Mouse (Mus musculus) heart, adult 18-20 months (tissue): ENCODE results near the gene Apoa5. TPM values are rescaled to one million over a fixed set of nuclear protein-coding genes. Genes with fewer than 3 reads are reported as not detected.

Experiments used
- total RNA-seq, 2 experiments: library from RNA; stranded (reverse); gene quantifications; 2 replicates each; pipeline ENCODE4 v1.2.3; 2021

Apoa5 gene
- total RNA-seq, 2 experiments from 2014 or later: not detected

Other genes with a start within 250 kb of the Apoa5 start
- gene Apoa1, start 40.1 kb upstream of the Apoa5 start, total RNA-seq: not detected
- 1 to 10 TPM in 1 of 2 experiments, not detected in 1; 1.2 TPM for gene Apoc3, start 33.0 kb upstream of the Apoa5 start, total RNA-seq
- gene Apoa4, start 27.9 kb upstream of the Apoa5 start, total RNA-seq: not detected
- 10 to 100 TPM; 24.2 to 25.8 TPM for gene Zpr1, start 4.4 kb downstream of the Apoa5 start, total RNA-seq
- 1 to 10 TPM; 6.5 to 7.9 TPM for gene Bud13, start 14.4 kb downstream of the Apoa5 start, total RNA-seq
- not detected for gene 4931429L15Rik, start 51.4 kb downstream of the Apoa5 start, total RNA-seq